Mouse (Mus musculus) thymus, adult 2 months (tissue): ENCODE data around the gene Prr23a3.

Experiments used
- CTCF ChIP-seq: fragments of 200-500 bp; IDR thresholded peaks from 2 replicates; pipeline ENCODE4 v1.5.1; 2012; ENCODE audit warnings: mild to moderate bottlenecking, control low read depth, low read length, moderate library complexity, borderline replicate concordance; ENCODE audit not compliant: control insufficient read depth, poor library complexity, insufficient read depth; ENCODE audit errors: extremely low read depth
- POLR2A ChIP-seq: fragments of 200-500 bp; IDR thresholded peaks from 2 replicates; pipeline ENCODE4 v1.6.1; 2012; ENCODE audit warnings: mild to moderate bottlenecking, low read length, control low read depth, moderate library complexity; ENCODE audit not compliant: control insufficient read depth, poor library complexity, insufficient read depth; ENCODE audit errors: extremely low read depth

DNA sequence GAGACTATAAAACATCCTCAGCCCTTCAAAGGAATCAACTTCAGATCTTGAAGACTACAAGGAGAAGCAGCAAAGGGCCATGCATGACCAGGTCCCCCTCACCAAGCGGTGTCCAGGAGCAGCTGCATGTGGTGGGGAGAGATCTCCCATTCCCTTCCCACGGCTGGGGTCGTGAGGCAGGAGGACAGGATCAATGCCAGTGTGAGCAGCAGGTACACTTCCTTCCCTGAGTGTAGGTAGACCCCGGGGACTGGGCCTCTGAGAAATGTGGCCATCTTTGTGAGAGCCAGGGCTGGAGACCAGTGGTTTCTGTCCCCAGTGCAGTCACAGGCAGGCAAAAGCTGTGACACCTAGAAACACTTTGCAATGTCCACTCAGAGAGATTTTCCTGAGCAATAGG is 44.1 kb upstream of the Prr23a3 start:
- TF ChIP-seq CTCF (no peak), POLR2A (no peak)
